Mouse (Mus musculus) common myeloid progenitor, adult 5-6 weeks (primary cell): ENCODE measurements at regions not wholly inside any gene's neighbourhood (a gene's known extent, or its start where the extent isn't known, plus 50 kb on each side); places are given as distances from the start of the nearest gene placed in this dataset.

Experiments
- ATAC-seq: replicated peaks from 2 replicates; pipeline ENCODE4 v1.8.0; 2016; ENCODE audit warnings: low read depth, mild to moderate bottlenecking, moderate TSS enrichment, inconsistent platforms; ENCODE audit not compliant: poor library complexity, severe bottlenecking

DNA sequence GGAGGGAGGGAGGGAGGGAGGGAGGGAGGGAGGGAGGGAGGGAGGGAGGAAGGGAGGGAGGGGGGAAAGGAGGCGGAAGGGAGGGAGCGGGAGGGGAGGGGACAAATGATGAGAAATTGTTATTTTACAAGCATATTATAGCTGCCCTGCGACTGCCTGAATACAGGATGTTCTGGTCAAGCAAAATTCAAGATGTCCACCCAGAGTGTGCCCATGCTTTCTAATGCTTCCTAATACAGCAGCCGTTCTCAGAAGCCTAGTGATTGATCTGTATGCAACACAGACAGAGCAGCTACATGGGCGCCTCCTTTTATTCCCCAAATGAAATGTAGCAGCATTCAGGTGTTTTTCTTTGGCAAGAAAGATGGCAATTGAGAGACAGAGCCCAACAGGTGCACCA lies 434.9 kb downstream of the Gxylt1 start:
- no peak for ATAC-seq

GRCm38 (mm10) chr15:92839611-92840010 lies 435.4 kb downstream of the Gxylt1 start:
- no peak for ATAC-seq

- ATAC-seq, result no peak
Measured at GRCm38 (mm10) chr15:92826136-92826535, 429.5 kb downstream of the Pdzrn4 start.
